Mouse (Mus musculus): Measurements from ENCODE around the gene Olfr1340. TPM values are rescaled to one million over a fixed set of nuclear protein-coding genes. Genes with fewer than 3 reads are reported as not detected.

Olfr1340 gene
- not detected for total RNA-seq (2021)
- long read RNA-seq, experiment 1 = 0 reads
- long read RNA-seq, experiment 2 = 0 reads

DNA sequence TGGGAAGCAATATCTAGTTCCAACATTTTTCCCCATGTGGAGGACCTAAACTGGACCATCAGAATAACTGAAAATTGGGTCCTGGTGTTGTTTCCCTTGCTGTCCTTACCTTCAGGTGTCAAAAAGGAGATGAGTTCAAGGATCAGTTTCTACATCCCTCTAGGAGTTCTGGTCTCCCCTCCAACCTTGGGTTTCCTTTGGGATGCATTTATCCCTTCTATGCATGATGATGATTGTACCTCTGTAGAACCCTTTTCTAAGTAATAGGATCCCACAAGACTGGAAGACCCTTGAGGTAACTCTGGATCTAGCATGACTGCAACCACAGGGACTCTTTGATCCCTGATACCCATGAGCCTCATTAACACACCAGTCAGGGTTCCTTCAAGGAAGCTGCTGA is at the start of gene Olfr1340:
Gene Olfr1340, plus strand, starts transcription at position 301 of the 400 bp plus-strand sequence.
- DNase-seq = no peak

DNA sequence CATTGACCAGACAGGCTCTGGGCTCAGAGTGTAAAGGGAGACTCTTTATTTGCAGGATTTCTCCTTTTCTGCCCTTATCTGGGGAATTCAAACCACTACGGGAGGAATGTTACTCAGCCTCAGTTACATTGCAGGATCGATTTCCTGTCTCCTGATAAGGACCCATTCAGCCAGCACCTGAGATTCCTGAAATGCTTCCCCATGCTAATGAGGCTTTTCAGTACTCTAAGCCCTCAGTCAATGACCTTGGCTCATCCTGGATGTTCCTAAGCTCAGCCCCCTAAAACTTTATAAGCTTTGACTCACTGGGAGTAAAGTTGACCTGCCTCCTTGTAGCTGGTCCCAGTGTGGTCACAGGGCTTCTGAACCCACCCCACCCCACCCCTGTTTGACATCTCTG is 32.9 kb upstream of the Olfr1340 start:
- no peak for DNase-seq

DNA sequence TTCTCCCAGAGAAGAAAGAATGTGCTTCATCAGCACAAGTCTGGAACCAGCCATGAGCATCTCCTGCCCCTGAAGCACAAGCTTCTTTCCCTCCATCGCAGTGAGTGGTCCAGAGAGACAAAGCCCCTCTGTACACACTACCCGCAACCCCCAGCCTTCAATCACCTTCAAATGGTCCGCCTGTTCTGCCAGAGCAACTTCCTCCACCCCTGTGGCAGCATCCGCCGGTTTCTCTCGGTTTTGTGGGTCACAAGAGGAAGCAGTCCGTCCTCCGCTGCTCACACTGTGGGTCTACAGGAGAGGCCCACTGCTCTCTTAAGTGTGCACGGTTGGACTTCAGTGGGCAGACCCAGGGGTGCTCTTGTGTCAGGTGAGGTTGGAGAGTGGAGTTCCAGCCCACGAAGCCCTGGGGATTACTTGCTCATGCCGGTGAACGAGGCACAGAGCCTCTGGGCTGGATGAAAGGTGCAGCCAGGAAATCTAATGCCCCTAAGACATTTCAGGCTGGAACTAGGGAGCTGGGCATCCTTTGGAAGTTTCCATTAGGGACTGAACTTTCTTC is 27.4 kb upstream of the Olfr1340 start, which contains the start of gene Olfr1342:
Gene Olfr1342, minus strand, starts transcription at position 345 of the 562 bp plus-strand sequence.
- DNase-seq = no peak

DNA sequence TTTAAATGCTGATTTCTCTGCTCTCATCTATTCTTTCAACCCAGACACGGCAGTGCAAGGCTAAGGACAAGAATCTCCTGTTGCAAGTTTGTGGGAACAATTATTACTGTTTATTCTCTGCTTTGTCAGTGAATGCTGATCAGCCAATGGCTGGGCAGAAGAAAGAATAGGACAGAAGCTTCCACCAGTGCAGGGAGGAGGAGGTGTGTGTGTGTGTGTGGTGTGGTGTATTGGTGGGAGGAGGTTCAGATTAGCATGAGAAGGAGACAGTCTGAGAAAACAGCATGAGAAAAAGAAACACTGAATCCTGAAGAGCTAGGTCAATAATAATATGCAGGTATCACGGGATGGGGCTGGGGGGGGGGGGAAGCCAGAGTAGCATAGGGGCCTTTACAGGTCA is 26.1 kb upstream of the Olfr1340 start:
- DNase-seq = no peak

DNA sequence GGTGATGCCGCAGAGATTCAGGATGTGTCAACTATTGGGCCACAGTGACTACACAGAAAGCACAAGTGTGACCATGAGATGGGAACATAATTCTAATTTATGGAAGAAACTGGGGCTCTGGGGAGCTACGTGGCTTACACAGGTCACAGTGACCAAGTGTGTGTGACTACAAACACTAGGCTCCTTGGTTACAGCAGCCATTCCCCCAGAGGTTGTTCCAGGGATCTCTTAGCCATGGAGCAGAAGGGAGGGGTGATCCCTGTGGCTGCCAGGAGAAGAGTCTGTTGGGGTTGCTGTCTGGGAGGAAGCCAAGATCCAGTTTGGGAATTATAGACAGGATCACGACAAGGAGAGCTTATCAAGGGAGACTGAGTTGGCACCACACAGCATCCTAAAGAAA is 16.7 kb upstream of the Olfr1340 start, which contains the start of gene Olfr1341:
Gene Olfr1341, plus strand, starts transcription at position 301 of the 400 bp plus-strand sequence.
- DNase-seq = no peak

DNA sequence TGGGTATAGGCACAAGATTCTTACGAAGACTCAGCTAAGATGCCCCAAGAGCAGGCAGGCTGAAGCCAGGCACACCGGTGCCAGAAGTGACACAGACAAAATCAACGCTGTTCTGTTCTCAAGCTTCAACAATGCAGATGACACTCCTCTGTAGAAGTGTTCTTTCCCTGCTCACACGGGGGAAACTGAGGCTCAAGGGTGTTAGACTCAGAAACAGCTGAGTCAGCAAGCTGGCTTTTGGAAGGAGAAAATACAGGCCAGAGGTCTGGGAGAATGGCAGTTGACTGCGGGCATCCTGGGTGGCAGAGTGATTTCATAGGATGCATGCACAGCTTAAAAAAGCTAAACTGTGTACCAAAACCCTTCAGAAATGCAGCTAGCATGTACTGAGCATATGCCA is 11.9 kb upstream of the Olfr1340 start:
- DNase-seq = no peak

DNA sequence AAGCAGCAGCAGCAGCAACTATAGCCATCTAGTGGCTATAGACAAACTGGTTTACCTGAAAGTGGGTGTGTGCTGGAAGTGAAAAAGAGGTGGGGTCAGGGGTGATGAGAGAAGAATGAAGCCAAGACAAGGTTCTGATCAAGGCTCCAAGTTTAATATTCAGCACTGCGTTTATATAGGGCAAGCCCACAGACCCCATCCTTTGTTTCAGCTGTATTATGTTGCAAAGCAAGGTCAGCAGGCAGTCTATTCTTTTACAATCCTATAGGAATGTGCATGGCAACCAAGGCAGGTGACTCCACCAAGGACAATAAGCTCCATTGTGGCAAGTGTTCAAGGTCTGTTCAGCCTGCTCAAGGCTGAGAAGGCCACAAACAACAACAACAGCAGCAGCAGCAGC is 8.3 kb upstream of the Olfr1340 start:
- DNase-seq = no peak

DNA sequence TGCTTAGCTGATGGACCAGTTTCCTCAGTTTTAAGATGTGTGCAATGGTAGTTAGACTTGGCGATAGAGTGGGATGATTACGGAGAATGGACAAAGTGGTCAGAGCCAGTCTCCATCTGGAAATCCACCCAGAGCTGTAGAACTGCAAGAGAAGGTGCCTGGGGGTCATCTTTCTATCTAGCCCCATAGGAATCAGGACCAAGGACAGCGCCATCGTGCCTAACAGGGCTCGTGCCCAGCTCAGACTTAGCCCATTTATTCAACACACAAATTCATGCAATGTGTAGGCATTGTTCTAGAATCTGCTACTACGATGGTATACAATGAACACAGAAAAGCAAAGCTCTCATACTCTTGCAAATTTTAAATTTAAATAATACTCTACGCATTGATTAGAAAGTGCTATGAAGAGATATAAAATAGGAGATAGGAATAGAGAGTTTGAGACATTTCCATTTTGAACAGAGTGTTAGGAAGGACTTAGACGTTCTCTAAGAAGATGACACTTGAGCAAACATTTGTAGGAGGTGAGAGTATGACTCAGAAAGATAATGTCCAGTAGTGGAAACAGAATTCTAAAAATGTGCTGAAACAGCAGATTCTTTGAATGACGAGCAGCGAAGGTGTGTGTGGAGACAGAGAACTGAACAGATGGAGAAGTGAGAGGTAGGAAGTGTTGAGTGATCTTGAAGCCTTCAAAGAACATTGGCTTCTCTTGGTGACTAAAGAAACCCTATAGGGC is 2.0 kb downstream of the Olfr1340 start:
- peak; percentile 44 for DNase-seq

DNA sequence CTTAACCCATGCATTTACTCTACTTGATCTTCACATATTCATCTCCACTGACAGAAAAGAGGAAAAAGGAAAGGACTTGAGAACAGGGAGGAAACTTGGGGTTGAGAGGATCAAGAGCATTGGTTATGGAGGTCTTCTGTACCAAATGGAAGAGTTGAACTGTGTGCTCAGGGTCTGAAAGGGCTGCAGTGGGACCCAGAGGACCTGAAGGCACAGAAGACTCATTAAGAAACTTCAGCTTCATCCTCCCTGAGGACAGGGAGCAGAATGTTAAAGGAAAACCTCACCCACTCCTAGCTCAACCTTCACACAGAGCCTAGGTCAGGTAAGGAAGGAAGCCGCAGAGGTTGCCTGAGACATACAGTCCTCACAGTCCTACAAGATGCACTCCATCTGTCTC is 11.9 kb downstream of the Olfr1340 start, which contains the start of gene Olfr1339:
Gene Olfr1339, plus strand, starts transcription at position 301 of the 400 bp plus-strand sequence.
- no peak for DNase-seq

DNA sequence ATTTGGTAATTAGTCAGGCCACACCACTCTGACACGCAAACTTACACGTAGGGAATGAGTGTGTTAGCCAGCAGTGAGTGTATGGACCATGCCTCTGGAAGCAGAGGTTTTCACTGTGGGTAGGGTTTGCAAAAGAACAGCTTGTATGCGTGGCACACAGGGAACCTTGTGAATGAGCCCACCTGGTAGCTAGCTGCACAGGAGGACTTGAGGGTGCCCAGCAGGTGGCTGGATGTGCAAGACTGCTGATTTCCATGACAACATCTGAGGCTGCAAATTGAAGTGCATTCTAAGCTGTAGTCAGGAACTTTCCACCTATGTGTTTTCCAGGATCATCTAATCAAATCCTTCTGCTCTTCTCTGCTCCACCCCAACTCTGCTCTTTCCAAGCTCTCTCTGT is 19.6 kb downstream of the Olfr1340 start:
- DNase-seq = no peak

DNA sequence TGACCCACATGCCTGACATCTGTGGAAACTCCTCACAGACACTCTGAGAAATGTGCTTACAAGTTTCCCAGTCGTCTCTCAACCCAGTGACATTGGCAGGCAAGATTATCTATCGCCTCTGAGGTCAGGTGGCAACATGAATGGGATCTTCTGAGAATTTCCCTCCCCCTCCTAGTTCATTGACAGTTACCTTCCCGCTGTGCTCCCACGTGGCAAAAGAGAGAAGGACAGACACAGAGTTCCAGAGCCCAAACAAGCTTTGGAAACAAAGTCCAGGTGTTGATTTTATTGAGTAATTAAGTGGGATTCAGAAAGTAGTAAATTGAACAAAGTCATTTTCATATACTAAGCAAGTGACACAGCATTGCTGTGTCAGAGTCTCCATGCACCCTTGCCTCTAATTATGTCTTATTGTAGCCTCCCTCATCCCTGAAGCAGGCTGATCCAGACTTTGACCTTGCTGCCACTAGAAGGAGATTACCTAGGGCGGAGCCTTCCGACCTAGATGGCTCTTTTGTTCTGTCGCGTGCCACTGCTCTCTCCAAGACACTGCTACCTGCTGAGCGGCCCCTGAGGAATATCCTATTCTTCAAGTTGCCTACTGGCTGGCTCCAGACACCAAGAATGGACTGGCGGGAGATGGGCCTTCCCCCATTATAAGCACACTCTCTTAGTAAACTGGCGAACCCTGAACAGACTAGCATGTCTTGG is 21.2 kb downstream of the Olfr1340 start:
- no peak for DNase-seq

DNA sequence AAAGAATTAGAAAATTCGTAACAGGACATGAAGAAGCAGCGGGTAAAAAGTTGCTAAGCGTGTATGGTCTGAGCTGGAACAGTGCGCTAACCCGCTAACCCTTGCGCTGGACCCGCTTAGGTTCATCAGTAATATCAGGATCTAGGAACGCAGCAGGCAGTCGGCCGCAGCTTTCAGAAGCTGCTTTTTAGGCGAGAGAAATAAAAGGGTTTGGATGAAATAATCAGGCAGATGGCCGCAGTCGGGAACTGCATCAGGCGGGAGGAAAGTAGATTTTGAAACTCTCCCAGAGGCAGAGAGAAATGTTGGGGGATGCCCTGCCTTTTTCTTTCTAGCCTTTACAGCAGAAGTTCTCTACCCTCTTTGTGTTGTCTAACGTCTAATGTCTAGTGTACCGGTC is 21.9 kb downstream of the Olfr1340 start:
- DNase-seq = no peak

DNA sequence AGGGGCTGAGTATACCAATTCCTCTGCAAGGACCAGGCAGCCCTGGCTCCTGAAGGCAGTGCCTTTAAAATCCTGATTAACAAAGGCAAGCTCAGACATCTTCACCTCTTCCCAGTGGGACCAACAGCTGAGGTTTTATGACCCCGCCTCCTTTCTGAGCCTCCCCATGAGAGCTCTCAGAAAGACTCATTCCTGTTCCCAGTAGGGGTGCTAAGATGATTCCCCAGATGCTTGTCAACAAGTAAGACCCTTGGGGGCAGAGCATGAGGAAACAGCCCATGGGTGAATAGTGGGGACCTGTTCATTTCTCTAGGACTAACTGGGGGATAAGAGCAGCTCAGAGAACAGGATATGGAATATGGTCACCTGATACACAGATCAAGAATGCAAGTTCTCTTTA is 38.7 kb downstream of the Olfr1340 start, which contains the start of gene Olfr1338:
Gene Olfr1338, minus strand, starts transcription at position 101 of the 400 bp plus-strand sequence.
- DNase-seq = no peak

Other genes with a start within 250 kb of the Olfr1340 start
- gene Tie1, start 230.1 kb upstream of the Olfr1340 start, total RNA-seq (2021) = 10 to 100 TPM; 67.3 to 74.7 TPM
- gene 2610528J11Rik, start 193.1 kb upstream of the Olfr1340 start, total RNA-seq (2021) = 1 to 10 TPM; 2.6 to 4.0 TPM
- 1 to 10 TPM; 1.3 to 1.6 TPM for gene Tmem125, start 176.1 kb upstream of the Olfr1340 start, total RNA-seq (2021)
- not detected for gene Cfap57, start 99.4 kb upstream of the Olfr1340 start, total RNA-seq (2021)
- 10 to 100 TPM; 70.6 to 71.1 TPM for gene Ebna1bp2, start 99.3 kb upstream of the Olfr1340 start, total RNA-seq (2021)
- gene Olfr62, start 61.2 kb upstream of the Olfr1340 start, total RNA-seq (2021) = not detected
- gene Olfr1342, start 27.4 kb upstream of the Olfr1340 start, total RNA-seq (2021) = not detected
- not detected for gene Olfr1341, start 16.6 kb upstream of the Olfr1340 start, total RNA-seq (2021)
- gene Olfr1339, start 12.0 kb downstream of the Olfr1340 start, total RNA-seq (2021) = not detected
- not detected for gene Olfr1338, start 38.6 kb downstream of the Olfr1340 start, total RNA-seq (2021)
- gene Olfr1337, start 62.4 kb downstream of the Olfr1340 start, total RNA-seq (2021) = not detected
- not detected for gene Olfr1335, start 89.8 kb downstream of the Olfr1340 start, total RNA-seq (2021)
- gene Olfr1333, start 116.1 kb downstream of the Olfr1340 start, total RNA-seq (2021) = not detected
- not detected for gene Olfr1331, start 144.5 kb downstream of the Olfr1340 start, total RNA-seq (2021)
- gene Olfr1330, start 168.5 kb downstream of the Olfr1340 start, total RNA-seq (2021) = not detected
- not detected for gene Olfr1329, start 197.3 kb downstream of the Olfr1340 start, total RNA-seq (2021)
- not detected for gene Olfr1328, start 218.5 kb downstream of the Olfr1340 start, total RNA-seq (2021)
- under 1 TPM in 1 of 2 experiments, not detected in 1; 0.30 TPM for gene Lao1, start 241.4 kb downstream of the Olfr1340 start, total RNA-seq (2021)